Mouse (Mus musculus) Patski (cell line): ENCODE measurements around the gene AC109138.7. TPM values are rescaled to one million over a fixed set of nuclear protein-coding genes. Genes with fewer than 3 reads are reported as not detected.

Experiments used
- ATAC-seq: fragments of 100-300 bp; one replicate; pipeline ENCODE4 v1.8.0; 2021
- CTCF ChIA-PET: fragments of 350-600 bp; sonication (Branson Sonifier 250); formaldehyde crosslinking; loops from one replicate; lab custom pipeline; 2022; ENCODE audit warnings: inconsistent platforms; lab: Charles Lee
- POLR2A ChIA-PET: fragments of 350-600 bp; sonication (Branson Sonifier 250); formaldehyde crosslinking; loops from one replicate; lab custom pipeline; 2022; ENCODE audit warnings: antibody characterized with exemption, inconsistent platforms; lab: Charles Lee
- DNase-seq: peaks from one replicate; pipeline ENCODE4 v3.0.0-alpha.2; 2011; ENCODE audit warnings: low read depth, low spot score
- H3K27me3 ChIP-seq: fragments of 371-371 bp; one replicate; pipeline ENCODE4 v1.5.1; 2021
- CTCF ChIP-seq: fragments of 100-300 bp; IDR thresholded peaks from one replicate; pipeline ENCODE4 v1.5.1; 2021
- in situ Hi-C: fragments of 300-500 bp; cut with MboI; formaldehyde crosslinking; loops from 3 replicates; pipeline ENCODE4 v1.11.1; 2018; ENCODE audit warnings: low pct_unique_long_range_greater_than_20kb, mixed read lengths
- polyA plus RNA-seq: library from polyadenylated mRNA; unstranded; gene quantifications from one replicate; pipeline ENCODE4 v1.2.3, GENCODE M21; 2021

AC109138.7 gene
- polyA plus RNA-seq, 1 experiment from 2014 or later = 0.62 TPM

GRCm38 (mm10) chr19:4191528-4192250 lies 22.5 kb upstream of the AC109138.7 start, which contains the start of gene Ppp1ca:
Ppp1ca (plus strand) TSS chr19:4192065.
- ChIA-PET POLR2A (interaction anchor here (0.8 to 2.1 kb wide), 8 partner anchors 10 to 62 kb away, joined by 3 to 22 read pairs (median 6); partner anchors contain the start of genes AC109138.7, Clcf1 and Rad9a), CTCF (interaction anchor here (0.5 to 2.8 kb wide), 9 partner anchors 9 to 36 kb away, joined by 3 to 6 read pairs (median 3); no protein-coding TSS in a partner anchor)
- no peaks in the 10 kb centered on the region for H3K27me3 ChIP-seq
- no peak for TF ChIP-seq CTCF
- DNase-seq (peak; percentile 66), ATAC-seq (peak; percentile 91)
- in situ Hi-C loops = no loop called here

- ATAC-seq (no peak), DNase-seq (no peak)
- CTCF ChIA-PET = interaction anchor here (0.7 to 2.8 kb wide), 8 partner anchors 8 to 36 kb away, joined by 3 to 6 read pairs (median 3); no protein-coding TSS in a partner anchor
- in situ Hi-C loops = no loop called here
- no peak for TF ChIP-seq CTCF
- no peaks in the 10 kb centered on the region for H3K27me3 ChIP-seq
- POLR2A ChIA-PET = interaction anchor here (0.7 to 2.1 kb wide), 9 partner anchors 9 to 350 kb away, joined by 3 to 22 read pairs (median 5); partner anchors contain the start of genes AC109138.7, Clcf1 and Rad9a
Observed at GRCm38 (mm10) chr19:4192251-4192985, 21.7 kb upstream of the AC109138.7 start.

- CTCF ChIA-PET = interaction anchor here (1.0 to 2.8 kb wide), 4 partner anchors 19 to 35 kb away, joined by 3 to 6 read pairs (median 4); no protein-coding TSS in a partner anchor
- in situ Hi-C loops = no loop called here
- POLR2A ChIA-PET = interaction anchor here (1.0 to 2.1 kb wide), 4 partner anchors 8 to 63 kb away, joined by 4 to 16 read pairs (median 6); partner anchors contain the start of genes AC109138.7, Clcf1 and Rad9a
- DNase-seq (no peak), ATAC-seq (no peak)
- TF ChIP-seq CTCF = no peak
- no peaks in the 10 kb centered on the region for H3K27me3 ChIP-seq
Observed at GRCm38 (mm10) chr19:4193129-4193528, 21.0 kb upstream of the AC109138.7 start.

- ChIA-PET POLR2A (interaction anchor here (1.0 kb wide), 1 partner anchor 24 kb away, joined by 4 read pairs; no protein-coding TSS in a partner anchor), CTCF (interaction anchor here (1.0 kb wide), 1 partner anchor 34 kb away, joined by 3 read pairs; no protein-coding TSS in a partner anchor)
- H3K27me3 ChIP-seq = no peaks in the 10 kb centered on the region
- DNase-seq (no peak), ATAC-seq (no peak)
- in situ Hi-C loops = no loop called here
- TF ChIP-seq CTCF = no peak
Observed at GRCm38 (mm10) chr19:4194021-4194724, 20.0 kb upstream of the AC109138.7 start.

- no peaks in the 10 kb centered on the region for H3K27me3 ChIP-seq
- ChIA-PET CTCF (interaction anchor here (0.9 to 1.3 kb wide), 2 partner anchors 54 to 73 kb away, joined by 3 to 4 read pairs; no protein-coding TSS in a partner anchor), POLR2A (interaction anchor here (0.6 to 3.6 kb wide), 4 partner anchors 25 to 69 kb away, joined by 3 to 22 read pairs (median 6); partner anchors contain the start of genes Aip and Ptprcap)
- no peak for TF ChIP-seq CTCF
- no peak for DNase-seq
- in situ Hi-C loops = no loop called here
- no peak for ATAC-seq
Observed at GRCm38 (mm10) chr19:4194776-4195650, 19.1 kb upstream of the AC109138.7 start.

- DNase-seq (no peak), ATAC-seq (no peak)
- no peaks in the 10 kb centered on the region for H3K27me3 ChIP-seq
- in situ Hi-C loops = no loop called here
- POLR2A ChIA-PET = interaction anchor here (0.6 to 3.6 kb wide), 9 partner anchors 12 to 70 kb away, joined by 3 to 22 read pairs (median 3); partner anchors contain the start of genes Aip and Ptprcap
- CTCF ChIA-PET = interaction anchor here (1.1 to 2.1 kb wide), 5 partner anchors 11 to 74 kb away, joined by 3 to 11 read pairs (median 4); no protein-coding TSS in a partner anchor
- no peak for TF ChIP-seq CTCF
Observed at GRCm38 (mm10) chr19:4196048-4196447, 18.1 kb upstream of the AC109138.7 start.

GRCm38 (mm10) chr19:4196548-4196947 lies 17.6 kb upstream of the AC109138.7 start:
- ATAC-seq = no peak
- in situ Hi-C loops = no loop called here
- ChIA-PET POLR2A (interaction anchor here (0.9 to 3.6 kb wide), 8 partner anchors 11 to 71 kb away, joined by 3 to 22 read pairs (median 4); partner anchors contain the start of gene Aip), CTCF (interaction anchor here (1.1 to 2.1 kb wide), 5 partner anchors 11 to 74 kb away, joined by 3 to 11 read pairs (median 4); no protein-coding TSS in a partner anchor)
- TF ChIP-seq CTCF = no peak
- H3K27me3 ChIP-seq = no peaks in the 10 kb centered on the region
- no peak for DNase-seq

GRCm38 (mm10) chr19:4197180-4197579 lies 17.0 kb upstream of the AC109138.7 start:
- ChIA-PET POLR2A (interaction anchor here (0.9 to 3.6 kb wide), 6 partner anchors 10 to 71 kb away, joined by 3 to 22 read pairs (median 4); partner anchors contain the start of gene Aip), CTCF (interaction anchor here (1.1 to 2.1 kb wide), 5 partner anchors 10 to 97 kb away, joined by 3 to 11 read pairs (median 3); partner anchors contain the start of gene Pitpnm1)
- ATAC-seq (no peak), DNase-seq (no peak)
- no peak for TF ChIP-seq CTCF
- in situ Hi-C loops = no loop called here
- H3K27me3 ChIP-seq = no peaks in the 10 kb centered on the region
